Mouse (Mus musculus) CH12.LX (cell line): Measurements from ENCODE around the gene Atp1a4. TPM values are rescaled to one million over a fixed set of nuclear protein-coding genes. Genes with fewer than 3 reads are reported as not detected.
A peak's percentile ranks its signal among the peaks of the same experiment; 100 is the strongest.

ENCODE experiments used
- DNase-seq: peaks from one replicate; pipeline ENCODE4 v3.0.0-alpha.2; 2013; ENCODE audit errors: extremely low read depth
- H3K27ac ChIP-seq: 2 replicates; pipeline ENCODE4 v1.5.1; 2012; ENCODE audit warnings: low read depth, mild to moderate bottlenecking, control low read depth, moderate library complexity; ENCODE audit not compliant: insufficient read depth
- H3K27me3 ChIP-seq: replicated peaks from 2 replicates; pipeline ENCODE3; 2012; ENCODE audit warnings: inconsistent platforms
- H3K36me3 ChIP-seq, 2 experiments: replicated peaks in 1 of 2; 2 replicates each; pipeline versions ENCODE3 to v1.6.1; 2012; ENCODE audit warnings: inconsistent platforms in 1 of 2, low read length in 1 of 2, mild to moderate bottlenecking in 1 of 2, mixed read lengths in 1 of 2, moderate library complexity in 1 of 2; ENCODE audit not compliant: control insufficient read depth in 1 of 2, insufficient read depth in 1 of 2
- H3K4me1 ChIP-seq, 2 experiments: 2 replicates each; pipeline ENCODE4 v1.6.1; 2012; ENCODE audit warnings: inconsistent platforms in 1 of 2, moderate library complexity in 1 of 2; ENCODE audit not compliant: insufficient read depth in 2 of 2, control insufficient read depth in 1 of 2
- H3K4me2 ChIP-seq: 2 replicates; pipeline ENCODE4 v1.6.1; 2012; ENCODE audit warnings: low read depth, mild to moderate bottlenecking, control low read depth; ENCODE audit not compliant: poor library complexity, insufficient read depth, severe bottlenecking
- H3K4me3 ChIP-seq, 3 experiments: fragments of 150-350 bp in 1 of 3; sonication (generic) in 1 of 3; replicated peaks in 1 of 3; 2 replicates each; pipeline versions ENCODE3 to v1.5.1; 2011 to 2012; ENCODE audit warnings: low read depth in 2 of 3, low read length in 2 of 3, mild to moderate bottlenecking in 2 of 3, moderate library complexity in 2 of 3, control low read depth in 1 of 3, improper control_type of control experiment in 1 of 3, inconsistent platforms in 1 of 3, mixed read lengths in 1 of 3; ENCODE audit not compliant: poor library complexity in 1 of 3
- H3K79me2 ChIP-seq: replicated peaks from 2 replicates; pipeline ENCODE4 v1.6.1; 2012; ENCODE audit warnings: mild to moderate bottlenecking, moderate library complexity; ENCODE audit not compliant: control insufficient read depth, poor library complexity, insufficient read depth, severe bottlenecking; ENCODE audit errors: extremely low read depth
- H3K9ac ChIP-seq: 2 replicates; pipeline ENCODE4 v1.6.1; 2012; ENCODE audit warnings: low read depth, mild to moderate bottlenecking, control low read depth, moderate library complexity; ENCODE audit not compliant: insufficient read depth
- H3K9me3 ChIP-seq: replicated peaks from 2 replicates; pipeline ENCODE3; 2012; ENCODE audit warnings: low read length, inconsistent platforms, mixed read lengths
- BHLHE40 ChIP-seq: IDR thresholded peaks from 2 replicates; pipeline ENCODE4 v1.6.1; 2011; ENCODE audit warnings: mild to moderate bottlenecking, low read depth, low read length, improper control_type of control experiment
- CHD2 ChIP-seq: IDR thresholded peaks from 2 replicates; pipeline ENCODE4 v1.6.1; 2011; ENCODE audit warnings: low read length, improper control_type of control experiment
- CTCF ChIP-seq, 2 experiments: IDR thresholded peaks in 1 of 2; conservative IDR thresholded peaks in 1 of 2; 2 replicates each; pipeline ENCODE4 v1.5.1; 2011 to 2012; ENCODE audit warnings: low read depth in 2 of 2, low read length in 2 of 2, improper control_type of control experiment in 1 of 2, inconsistent platforms in 1 of 2, mild to moderate bottlenecking in 1 of 2, moderate library complexity in 1 of 2
- E2F4 ChIP-seq: IDR thresholded peaks from 2 replicates; pipeline ENCODE4 v1.6.1; 2011; ENCODE audit warnings: low read depth, low read length, improper control_type of control experiment; ENCODE audit not compliant: insufficient replicate concordance
- ELF1 ChIP-seq: IDR thresholded peaks from 2 replicates; pipeline ENCODE4 v1.6.1; 2014; ENCODE audit warnings: low read depth, mild to moderate bottlenecking, inconsistent platforms, low read length, improper control_type of control experiment
- EP300 ChIP-seq: IDR thresholded peaks from 2 replicates; pipeline ENCODE4 v1.6.1; 2011; ENCODE audit warnings: low read length, improper control_type of control experiment
- ETS1 ChIP-seq: conservative IDR thresholded peaks from 2 replicates; pipeline ENCODE4 v1.6.1; 2012; ENCODE audit warnings: low read depth, mild to moderate bottlenecking, inconsistent platforms, low read length, improper control_type of control experiment, moderate library complexity
- HCFC1 ChIP-seq: IDR thresholded peaks from 2 replicates; pipeline ENCODE4 v1.6.1; 2012; ENCODE audit warnings: low read depth, mild to moderate bottlenecking, inconsistent platforms, low read length, improper control_type of control experiment
- IRF4 ChIP-seq: IDR thresholded peaks from 2 replicates; pipeline ENCODE4 v1.6.1; 2014; ENCODE audit warnings: low read depth, mild to moderate bottlenecking, inconsistent platforms, low read length, improper control_type of control experiment
- JUND ChIP-seq: conservative IDR thresholded peaks from 2 replicates; pipeline ENCODE4 v1.6.1; 2011; ENCODE audit warnings: low read depth, low read length, improper control_type of control experiment
- KAT2A ChIP-seq: IDR thresholded peaks from 2 replicates; pipeline ENCODE4 v1.6.1; 2012; ENCODE audit warnings: low read length, improper control_type of control experiment, inconsistent platforms; ENCODE audit not compliant: insufficient replicate concordance
- MAZ ChIP-seq: IDR thresholded peaks from 2 replicates; pipeline ENCODE4 v1.6.1; 2012; ENCODE audit warnings: low read depth, mild to moderate bottlenecking, inconsistent platforms, low read length, improper control_type of control experiment, moderate library complexity
- MEF2A ChIP-seq: IDR thresholded peaks from 2 replicates; pipeline ENCODE4 v1.6.1; 2014; ENCODE audit warnings: low read depth, mild to moderate bottlenecking, inconsistent platforms, low read length, improper control_type of control experiment, borderline replicate concordance
- MXI1 ChIP-seq: IDR thresholded peaks from 2 replicates; pipeline ENCODE4 v1.6.1; 2011; ENCODE audit warnings: mild to moderate bottlenecking, low read depth, low read length, improper control_type of control experiment
- MYC ChIP-seq: IDR thresholded peaks from 2 replicates; pipeline ENCODE4 v1.6.1; 2011; ENCODE audit warnings: low read depth, mild to moderate bottlenecking, improper control_type of control experiment, low read length
- NELFE ChIP-seq: IDR thresholded peaks from 2 replicates; pipeline ENCODE4 v1.6.1; 2011; ENCODE audit warnings: low read depth, low read length, improper control_type of control experiment
- NRF1 ChIP-seq: IDR thresholded peaks from 2 replicates; pipeline ENCODE4 v1.6.1; 2014; ENCODE audit warnings: low read depth, mild to moderate bottlenecking, inconsistent platforms, low read length, improper control_type of control experiment, moderate library complexity
- PAX5 ChIP-seq: IDR thresholded peaks from 2 replicates; pipeline ENCODE4 v1.6.1; 2012; ENCODE audit warnings: low read length, inconsistent platforms, mixed read lengths
- POLR2A ChIP-seq: IDR thresholded peaks from 2 replicates; pipeline ENCODE4 v1.6.1; 2011; ENCODE audit warnings: low read depth, mild to moderate bottlenecking, improper control_type of control experiment, low read length
- RCOR1 ChIP-seq: conservative IDR thresholded peaks from 2 replicates; pipeline ENCODE4 v1.6.1; 2012; ENCODE audit warnings: low read depth, mild to moderate bottlenecking, inconsistent platforms, low read length, improper control_type of control experiment
- SIN3A ChIP-seq: IDR thresholded peaks from 2 replicates; pipeline ENCODE4 v1.6.1; 2012; ENCODE audit warnings: low read length, improper control_type of control experiment, inconsistent platforms
- SMC3 ChIP-seq: IDR thresholded peaks from 2 replicates; pipeline ENCODE4 v1.6.1; 2011; ENCODE audit warnings: low read depth, low read length, improper control_type of control experiment
- TCF12 ChIP-seq: IDR thresholded peaks from 2 replicates; pipeline ENCODE4 v1.6.1; 2014; ENCODE audit warnings: low read depth, mild to moderate bottlenecking, inconsistent platforms, low read length, improper control_type of control experiment
- USF2 ChIP-seq: conservative IDR thresholded peaks from 2 replicates; pipeline ENCODE4 v1.6.1; 2011; ENCODE audit warnings: low read depth, low read length, improper control_type of control experiment
- ZKSCAN1 ChIP-seq: IDR thresholded peaks from 2 replicates; pipeline ENCODE4 v1.6.1; 2012; ENCODE audit warnings: low read depth, inconsistent platforms, low read length, improper control_type of control experiment, borderline replicate concordance
- ZMIZ1 ChIP-seq: IDR thresholded peaks from 2 replicates; pipeline ENCODE4 v1.6.1; 2012; ENCODE audit warnings: low read depth, mild to moderate bottlenecking, inconsistent platforms, low read length, improper control_type of control experiment
- ZNF384 ChIP-seq: IDR thresholded peaks from 2 replicates; pipeline ENCODE4 v1.6.1; 2012; ENCODE audit warnings: low read depth, low read length, improper control_type of control experiment, inconsistent platforms
- dilution Hi-C: fragments of 300-500 bp; cut with MboI; formaldehyde crosslinking; loops from 2 replicates; pipeline ENCODE4 v1.14.3; 2020; ENCODE audit warnings: low sequenced_read_pairs; ENCODE audit not compliant: extremely low pct_unique_long_range_greater_than_20kb, extremely low pct_ligation_motif_present
- in situ Hi-C: fragments of 300-500 bp; cut with MboI; formaldehyde crosslinking; loops from 3 replicates; pipeline ENCODE4 v1.14.3; 2019; ENCODE audit warnings: low sequenced_read_pairs, low pct_ligation_motif_present, low pct_unique_long_range_greater_than_20kb, mixed read lengths
- polyA plus RNA-seq: library from polyadenylated mRNA; unstranded; fragments of >175 nt; gene quantifications from 2 replicates; pipeline ENCODE4 v1.2.1, GENCODE M21; 2012; ENCODE audit warnings: low read depth; ENCODE audit not compliant: insufficient read length
- total RNA-seq, 2 experiments: library from RNA; depleted of rRNA; stranded (reverse); fragments of 300-350 nt in 1 of 2; fragments of >200 nt in 1 of 2; gene quantifications; 2 replicates each; pipeline ENCODE4 v1.2.3; 2012 to 2014

Atp1a4 gene
- total RNA-seq (2012; rRNA removed) (not detected in 2 replicates), total RNA-seq (2014; rRNA removed) (not detected in 2 replicates), polyA plus RNA-seq (0.07 TPM in 1 of 2 replicates, not detected in the other)

DNA sequence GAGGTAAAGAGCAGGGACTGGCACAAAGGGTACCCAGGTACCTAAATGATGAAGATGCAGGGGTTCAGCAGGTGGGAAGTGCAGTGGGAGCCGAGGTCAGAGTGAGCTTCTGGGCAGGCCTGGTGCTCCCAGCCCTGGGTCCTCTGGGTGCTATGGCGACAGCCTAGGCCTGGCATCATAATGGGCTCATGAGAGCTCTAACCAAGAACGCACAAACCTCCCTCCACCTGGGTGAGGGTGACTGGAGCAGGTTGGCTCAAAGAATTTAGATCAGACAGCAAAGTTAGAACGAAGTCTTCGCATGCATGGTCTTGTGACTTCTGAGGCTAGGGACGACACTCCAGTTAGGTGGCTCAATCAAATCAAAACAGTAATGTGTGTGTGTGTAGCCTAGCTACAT lies at the start of gene Atp1a4:
TSS of gene Atp1a4 (minus strand) at position 101 of the 400 bp plus-strand sequence.
- Histone ChIP-seq H3K9ac (no peak within 1 kb of the TSS), H3K36me3 (no peaks in the 10 kb centered on the region), H3K27ac (no peak within 1 kb of the TSS), H3K79me2 (no peaks in the 10 kb centered on the region), H3K4me3 (no peak within 1 kb of the TSS), H3K4me2 (no peak within 1 kb of the TSS), H3K4me1 (peaks cover 7 to 12% of the 10 kb centered on the region in 2 experiments; a peak in 3 of 4 replicates), H3K9me3 (peaks cover 5% of the 10 kb centered on the region), H3K27me3 (no peaks in the 10 kb centered on the region)
- TF ChIP-seq ETS1 (no peak), MAZ (no peak), CHD2 (no peak), TCF12 (no peak), ZNF384 (no peak), PAX5 (no peak), CTCF (conservative IDR thresholded peaks at IDR 0.05 in 1 of 2, IDR thresholded peaks at IDR 0.05 in 1 of 2; ENCODE audit: low read depth in 2 of 2, low read length in 2 of 2) (no peak), ZKSCAN1 (no peak), SMC3 (no peak), IRF4 (no peak), HCFC1 (no peak), MEF2A (no peak), NELFE (no peak), USF2 (no peak), RCOR1 (no peak), ZMIZ1 (no peak), ELF1 (no peak), POLR2A (no peak)
- dilution Hi-C loops (no loop called here), in situ Hi-C loops (no loop called here)
- DNase-seq = no peak

DNA sequence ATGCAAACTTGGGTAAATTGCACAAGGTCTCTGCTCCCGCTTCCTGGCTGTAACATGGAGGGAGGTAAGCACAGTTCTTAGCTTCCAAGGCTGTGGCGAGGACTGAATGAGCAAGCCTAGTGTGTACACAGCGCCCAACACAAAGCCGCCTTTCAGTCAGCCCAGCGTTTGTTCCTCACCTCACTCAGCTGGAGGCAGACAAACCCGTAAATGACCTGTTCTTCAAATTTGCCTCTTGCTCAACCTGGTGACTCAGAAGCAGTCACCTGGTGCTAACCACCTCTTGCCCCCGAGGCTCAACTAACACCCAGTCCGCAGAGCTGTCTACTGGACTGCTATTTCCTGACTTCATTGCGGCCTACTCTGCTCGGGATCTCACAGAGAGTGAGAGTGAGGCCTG lies 49.7 kb upstream of the Atp1a4 start:
- Histone ChIP-seq H3K36me3 (no peaks in the 10 kb centered on the region), H3K9me3 (no peaks in the 10 kb centered on the region), H3K9ac (no peak overlapping the region), H3K79me2 (no peaks in the 10 kb centered on the region), H3K4me2 (no peak overlapping the region), H3K4me1 (peaks cover 20 to 61% of the 10 kb centered on the region in 2 experiments), H3K27ac (no peak overlapping the region), H3K27me3 (no peaks in the 10 kb centered on the region), H3K4me3 (no peak overlapping the region)
- TF ChIP-seq EP300 (no peak), CHD2 (no peak), MXI1 (no peak), NRF1 (no peak), JUND (no peak), SMC3 (no peak), TCF12 (no peak), BHLHE40 (no peak), MYC (no peak), MEF2A (no peak), E2F4 (no peak), KAT2A (no peak), SIN3A (no peak)
- in situ Hi-C loops (loop anchor here (25.0 kb wide), 2 partner anchors 271 to 496 kb away; partner anchors contain the start of gene Vangl2), dilution Hi-C loops (no loop called here)
- peak; percentile 23 for DNase-seq
